Mouse (Mus musculus) spleen, postnatal 0 days (tissue): ENCODE measurements around the gene Antxrl. TPM values are rescaled to one million over a fixed set of nuclear protein-coding genes. Genes with fewer than 3 reads are reported as not detected.

Experiments used
- polyA plus RNA-seq: library from polyadenylated mRNA; unstranded; fragments of >200 nt; fragmentation: Nextera tagmentation; extraction: Ambion mirVana; gene quantifications from 2 replicates; pipeline ENCODE4 v1.2.1, GENCODE M21; 2015

Antxrl gene
- polyA plus RNA-seq, result not detected in 2 replicates

DNA sequence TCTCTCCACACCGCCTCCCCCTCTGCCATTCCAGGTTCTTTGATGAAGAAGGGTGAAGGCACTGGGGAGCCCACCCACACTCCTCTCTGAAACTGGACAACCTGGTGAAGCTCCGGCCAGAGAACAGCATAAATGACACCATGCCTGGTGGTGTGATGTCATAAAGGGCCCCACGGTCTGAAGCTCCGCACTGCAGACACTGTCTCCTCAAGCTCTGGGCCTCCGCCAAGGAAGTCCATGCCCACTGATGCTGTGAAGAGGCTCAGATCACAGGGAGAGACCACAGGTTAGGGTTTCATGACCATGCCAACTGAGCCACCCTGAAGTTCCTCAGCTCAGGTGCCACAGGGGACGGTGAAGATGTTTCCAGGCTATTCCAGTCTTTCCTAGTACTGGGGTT lies at the start of gene Antxrl:
Gene Antxrl, plus strand, starts transcription at position 192 of the 400 bp plus-strand sequence.

DNA sequence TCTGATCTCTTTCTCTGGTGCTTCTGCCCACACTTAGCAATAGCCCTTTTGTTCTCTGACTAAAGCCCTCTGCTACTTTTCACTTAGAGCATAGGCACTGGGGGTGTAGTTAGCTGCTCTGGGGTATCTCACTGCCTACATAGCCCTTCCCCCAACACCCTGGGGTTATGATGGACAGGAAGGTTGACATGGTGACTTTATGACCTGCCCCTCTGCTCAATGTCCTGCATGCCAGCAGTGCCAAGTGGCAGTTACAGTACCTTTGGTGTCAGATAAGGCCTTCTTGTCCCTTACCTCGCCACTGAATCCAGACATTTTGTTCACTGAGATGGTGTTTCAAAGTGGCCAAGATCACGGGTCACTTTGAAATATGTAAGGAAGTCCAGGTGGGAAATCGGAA lies 37.4 kb upstream of the Antxrl start, which contains the start of gene Gm30083:
Gene Gm30083, minus strand, starts transcription at position 120 of the 400 bp plus-strand sequence.

DNA sequence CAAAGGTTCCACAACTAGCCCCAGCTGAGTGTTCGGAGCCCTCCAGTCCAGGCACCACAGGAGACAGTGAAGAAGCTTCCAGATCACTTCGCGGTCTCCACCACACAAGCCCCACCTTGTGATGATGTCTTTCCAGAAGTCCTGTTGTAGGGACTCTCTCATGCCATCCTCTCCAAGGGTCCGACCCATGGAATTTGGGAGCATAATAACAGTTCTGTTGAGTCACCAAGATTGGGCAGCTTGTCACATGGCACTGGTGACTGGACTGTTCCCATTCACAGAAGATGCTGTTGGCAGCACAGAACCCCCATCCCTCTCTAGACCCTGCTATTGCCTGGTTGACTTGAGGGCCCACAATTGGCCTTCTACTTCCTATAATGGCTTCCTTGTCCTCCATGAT lies 36.1 kb upstream of the Antxrl start, which contains the start of gene Gm5460:
Gene Gm5460, plus strand, starts transcription at position 378 of the 400 bp plus-strand sequence.

DNA sequence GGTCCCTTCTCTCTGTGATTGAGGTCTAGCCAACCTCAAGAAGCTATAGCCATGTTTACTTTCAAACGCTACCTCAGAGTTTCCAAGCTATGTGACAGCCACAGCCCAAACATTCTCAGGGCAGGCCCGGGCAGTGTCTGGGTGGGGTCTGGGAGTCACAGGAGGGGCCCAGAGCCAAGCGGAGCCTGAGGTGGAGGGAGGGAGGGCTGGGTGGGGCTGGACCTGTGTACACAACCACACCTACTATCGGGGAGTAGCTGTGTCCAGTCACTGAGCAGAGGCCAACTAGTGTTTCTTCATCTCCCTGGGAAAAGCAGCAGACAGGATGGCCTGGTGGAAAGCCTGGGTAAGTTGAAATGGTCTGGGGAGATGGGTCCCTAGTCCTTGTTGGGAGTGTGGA lies 33.2 kb downstream of the Antxrl start, which contains the start of gene Anxa8:
Gene Anxa8, plus strand, starts transcription at position 251 of the 400 bp plus-strand sequence.

DNA sequence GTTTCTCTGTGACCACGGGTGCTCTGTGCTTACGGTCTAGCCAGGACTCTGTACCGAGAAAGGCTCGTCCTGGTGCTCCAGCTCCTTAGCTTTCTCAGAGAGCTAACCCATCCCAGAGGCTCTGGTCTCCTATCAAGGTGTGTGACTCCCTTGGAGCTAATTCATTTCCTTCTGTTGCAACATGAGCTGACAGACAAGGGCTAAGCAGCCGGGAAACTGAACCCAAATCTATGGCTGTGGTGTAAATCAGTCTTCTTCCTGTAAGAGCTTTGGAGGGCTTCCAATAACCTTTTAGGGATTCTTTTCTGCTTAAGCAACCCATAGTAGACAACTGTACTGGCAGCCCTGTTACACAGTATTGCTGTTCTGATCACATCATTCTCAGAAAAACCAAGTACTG lies 50.1 kb downstream of the Antxrl start, which contains the start of gene A630023A22Rik:
Gene A630023A22Rik, minus strand, starts transcription at position 154 of the 400 bp plus-strand sequence.

Other genes starting within 250 kb of the Antxrl start
- 1.8 and 3.0 TPM in 2 replicates for gene Gdf10, start 129.1 kb upstream of the Antxrl start, polyA plus RNA-seq
- gene Gdf2, start 111.7 kb upstream of the Antxrl start, polyA plus RNA-seq, result 0.16 and 0.29 TPM in 2 replicates
- gene Rbp3, start 98.7 kb upstream of the Antxrl start, polyA plus RNA-seq, result not detected in 2 replicates
- not detected in 2 replicates for gene Zfp488, start 73.9 kb upstream of the Antxrl start, polyA plus RNA-seq
- not detected in 2 replicates for gene Gm30083, start 37.5 kb upstream of the Antxrl start, polyA plus RNA-seq
- not detected in 2 replicates for gene Gm5460, start 35.9 kb upstream of the Antxrl start, polyA plus RNA-seq
- gene Anxa8, start 33.3 kb downstream of the Antxrl start, polyA plus RNA-seq, result 2.9 and 4.9 TPM in 2 replicates
- gene A630023A22Rik, start 50.0 kb downstream of the Antxrl start, polyA plus RNA-seq, result not detected in 2 replicates
- 0.08 and 0.16 TPM in 2 replicates for gene Npy4r, start 99.8 kb downstream of the Antxrl start, polyA plus RNA-seq
- gene Gprin2, start 148.9 kb downstream of the Antxrl start, polyA plus RNA-seq, result 0.06 and 0.22 TPM in 2 replicates
- 2.3 and 2.4 TPM in 2 replicates for gene Syt15, start 166.9 kb downstream of the Antxrl start, polyA plus RNA-seq